Mouse (Mus musculus): ENCODE data around the gene Tifab.
A peak's percentile ranks its signal among the peaks of the same experiment; 100 is the strongest.

Gene Tifab

GRCm38 (mm10) chr13:56136200-56136599, 42.5 kb downstream of the Tifab start, which contains the start of gene H2afy:
Gene H2afy (minus strand): TSS chr13:56136361.
- no peak for DNase-seq

GRCm38 (mm10) chr13:56135231-56136052, 43.2 kb downstream of the Tifab start:
- peak; percentile 86 for DNase-seq

DNA sequence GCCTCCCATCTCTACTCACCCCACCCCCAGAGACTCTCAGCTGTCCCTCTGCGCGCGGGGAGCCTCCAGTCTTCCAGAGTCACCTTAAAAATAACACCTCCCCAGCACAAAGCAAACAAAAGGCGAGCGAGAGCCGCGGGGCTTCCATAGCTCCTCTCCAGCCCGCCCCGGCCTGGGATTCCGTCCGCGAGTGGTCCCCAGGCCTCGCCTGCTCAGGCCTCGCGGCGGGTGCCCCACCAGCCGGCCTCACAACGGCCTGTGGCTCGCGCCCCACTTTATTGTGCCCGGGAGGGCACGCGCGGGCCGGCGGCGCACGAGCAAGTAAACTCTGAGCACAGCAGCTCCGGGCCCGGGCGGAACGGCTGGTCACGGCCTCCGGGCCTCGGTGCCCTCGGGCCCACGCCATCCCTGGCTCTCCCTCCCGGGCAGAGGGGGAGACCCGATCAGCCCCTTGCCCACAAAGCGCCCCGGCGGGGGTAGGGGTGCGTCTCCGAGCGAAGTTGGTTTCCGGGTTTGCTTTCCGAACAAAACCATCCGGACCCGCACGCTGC, 44.0 kb downstream of the Tifab start:
- no peak for DNase-seq

- DNase-seq = no peak
Observed at GRCm38 (mm10) chr13:56134031-56134430, 44.7 kb downstream of the Tifab start.

GRCm38 (mm10) chr13:56132941-56133340, 45.7 kb downstream of the Tifab start:
- no peak for DNase-seq

- DNase-seq = no peak
Observed at GRCm38 (mm10) chr13:56132326-56132936, 46.3 kb downstream of the Tifab start.

GRCm38 (mm10) chr13:56130544-56130943, 48.1 kb downstream of the Tifab start:
- no peak for DNase-seq

GRCm38 (mm10) chr13:56129578-56129977, 49.1 kb downstream of the Tifab start:
- no peak for DNase-seq

GRCm38 (mm10) chr13:56129014-56129413, 49.7 kb downstream of the Tifab start:
- DNase-seq = no peak

DNA sequence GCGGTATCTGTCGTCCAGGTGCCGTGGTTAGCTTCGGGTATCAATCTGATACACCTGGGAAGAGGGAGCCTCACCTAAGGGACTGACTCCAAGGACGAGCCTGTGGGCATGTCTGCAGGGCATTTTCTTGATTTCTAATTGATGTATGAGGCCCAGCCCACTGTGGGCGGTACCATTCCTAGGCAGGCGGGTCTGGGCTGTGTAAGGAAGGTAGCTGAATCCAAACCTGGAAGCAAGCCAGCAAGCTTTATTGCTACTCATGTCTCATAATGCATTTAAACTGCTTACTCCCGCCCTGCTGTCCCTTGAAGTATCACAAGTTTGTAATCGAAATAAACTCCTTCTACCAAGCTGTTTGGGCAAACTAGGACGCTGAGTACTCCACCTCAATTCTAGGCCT, 53.1 kb downstream of the Tifab start:
- no peak for DNase-seq
